Mouse (Mus musculus) gastrocnemius, adult 8-10 months (tissue): ENCODE results near the gene Abcb7. TPM values are rescaled to one million over a fixed set of nuclear protein-coding genes. Genes with fewer than 3 reads are reported as not detected.
A peak's percentile ranks its signal among the peaks of the same experiment; 100 is the strongest.
"Not testable (repeated sequence)": the region's sequence is repeated elsewhere in the genome, so short reads cannot be mapped to it uniquely, and the experiment has no call there.

Experiments
- DNase-seq, 2 experiments: peaks; one replicate each; pipeline ENCODE4 v3.0.0; 2022; ENCODE audit warnings: low spot score in 2 of 2
- total RNA-seq, 4 experiments: library from RNA; stranded (reverse); gene quantifications; 2 replicates each; pipeline ENCODE4 v1.2.4; 2022

Gene Abcb7
- total RNA-seq = 10 to 100 TPM; 35.2 to 42.8 (median 41.4) TPM

DNA sequence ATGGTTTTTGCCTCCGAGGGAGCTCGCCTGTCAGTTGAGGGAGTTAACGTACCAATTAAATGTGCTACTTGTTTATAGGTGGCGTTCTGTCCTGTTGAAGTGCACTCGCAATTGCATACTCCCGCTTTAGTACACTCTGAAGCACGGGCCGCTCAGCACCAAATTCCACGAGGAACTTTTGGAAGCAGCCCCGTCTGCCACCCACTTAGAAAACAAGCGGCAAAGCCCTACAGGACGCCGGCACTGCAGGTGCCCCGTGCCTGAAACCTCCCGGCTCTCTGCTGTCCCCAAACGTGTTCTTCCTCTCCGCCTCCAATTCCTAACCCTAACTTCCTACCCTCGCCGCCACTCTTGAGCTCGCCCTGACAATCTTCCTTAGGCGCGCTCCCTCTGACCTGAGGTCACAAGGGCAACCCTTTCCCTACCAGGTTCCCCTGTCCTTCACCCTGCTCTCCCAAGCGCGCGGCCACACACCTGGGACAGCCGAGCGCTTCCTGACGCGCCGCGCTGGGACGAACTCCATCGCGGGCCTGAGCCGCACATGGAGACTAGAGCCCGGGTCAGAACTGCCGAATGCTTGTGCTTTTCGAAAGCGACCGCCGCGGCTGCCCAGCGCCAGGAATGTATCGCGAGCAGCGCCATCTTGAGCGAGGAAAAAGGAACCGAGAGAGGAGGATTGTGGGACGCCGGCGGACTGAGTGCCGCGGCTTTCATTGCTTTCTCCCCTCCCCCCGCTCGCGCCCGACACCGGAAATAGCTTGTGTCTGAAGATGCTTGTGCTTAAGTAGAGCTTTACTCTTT lies at the start of gene Abcb7:
Gene Abcb7, minus strand, starts transcription at position 674 of the 801 bp plus-strand sequence.
- DNase-seq = peak; percentile 64 to 72

DNA sequence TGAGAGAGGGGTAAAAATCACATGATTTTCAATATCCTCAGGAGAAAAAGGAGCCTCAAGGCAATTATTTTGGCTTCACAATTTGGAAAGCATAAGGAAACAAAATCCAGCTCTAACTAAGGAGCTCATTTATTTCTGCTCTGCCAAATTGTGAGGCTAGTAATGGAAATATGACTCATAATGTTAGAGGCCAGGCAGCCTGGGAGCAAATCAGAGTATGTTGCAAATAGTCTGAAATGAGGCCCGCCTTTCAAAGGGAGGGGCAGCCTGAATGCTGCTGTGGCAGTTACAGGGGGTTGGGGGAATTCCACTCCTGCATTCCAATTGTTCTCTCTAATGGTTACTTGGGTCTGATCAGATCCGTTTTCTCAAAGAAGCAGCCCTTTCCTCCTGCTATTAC lies 48.1 kb upstream of the Abcb7 start:
- DNase-seq = peak in 1 of 2 experiments; percentile 4

- no peak for DNase-seq
These were observed 38.8 kb upstream of the Abcb7 start for GRCm38 (mm10) chrX:104452433-104452832.

DNA sequence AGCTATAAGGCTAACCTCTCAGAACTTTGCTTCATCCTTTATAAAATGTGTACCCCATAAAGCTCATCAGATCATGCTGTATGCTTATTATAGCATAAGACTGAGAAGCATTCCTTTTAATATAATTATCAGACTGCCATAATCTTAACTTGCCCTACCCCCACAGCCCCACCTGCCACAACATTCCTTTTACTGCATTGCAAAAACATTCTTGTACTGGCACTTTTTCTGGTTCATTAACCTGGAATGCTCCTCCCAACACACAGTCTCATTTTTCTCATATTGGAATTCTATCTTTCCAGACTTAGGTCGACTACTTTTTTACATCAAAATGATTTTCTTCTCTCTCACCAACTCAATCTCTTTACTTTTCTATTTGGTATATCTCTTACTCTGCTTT lies 19.8 kb upstream of the Abcb7 start:
- no peak for DNase-seq

GRCm38 (mm10) chrX:104428108-104428507 lies 14.5 kb upstream of the Abcb7 start:
- DNase-seq = no peak

- DNase-seq = no peak
These were observed 339 bp upstream of the Abcb7 start for GRCm38 (mm10) chrX:104413995-104414394.

DNA sequence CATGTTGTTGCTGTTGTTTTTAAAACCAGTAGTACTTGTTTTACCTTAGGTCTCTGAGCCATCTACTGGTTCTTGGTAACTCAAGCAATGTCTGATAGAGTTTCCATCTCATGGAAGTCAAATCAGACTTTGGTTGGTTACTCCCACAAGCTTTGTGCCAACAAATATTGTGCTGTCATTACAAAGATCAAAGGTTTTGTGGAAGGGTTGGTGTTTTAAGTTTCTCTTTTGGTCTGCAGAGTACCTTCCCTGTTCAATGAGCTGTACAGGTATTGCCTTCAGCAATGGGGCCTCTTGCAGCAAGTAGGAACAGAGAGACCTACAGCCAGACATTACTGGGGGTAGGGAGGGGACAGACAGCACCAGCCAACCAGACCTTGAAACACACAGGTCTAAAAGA lies 5.5 kb downstream of the Abcb7 start:
- DNase-seq = no peak

DNA sequence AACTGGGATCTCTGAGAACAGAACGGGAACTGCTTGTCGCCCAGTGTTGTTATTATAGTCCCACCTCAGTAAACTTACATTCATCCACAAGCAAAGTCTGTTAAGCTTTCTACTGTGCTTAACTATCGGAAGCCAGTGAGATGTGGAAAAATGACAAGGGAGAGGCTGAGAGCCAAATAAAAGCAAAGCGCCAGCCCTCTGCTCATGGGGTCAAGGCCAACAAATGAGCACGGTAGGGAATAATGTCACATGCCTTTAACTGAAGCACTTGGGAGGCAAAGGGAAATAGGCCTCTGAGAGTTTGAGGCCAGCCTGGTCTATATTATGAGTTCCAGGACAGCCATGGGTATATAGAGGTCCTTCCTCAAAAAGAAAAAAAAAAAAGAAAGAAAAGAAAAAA lies 11.2 kb downstream of the Abcb7 start:
- no peak for DNase-seq

DNA sequence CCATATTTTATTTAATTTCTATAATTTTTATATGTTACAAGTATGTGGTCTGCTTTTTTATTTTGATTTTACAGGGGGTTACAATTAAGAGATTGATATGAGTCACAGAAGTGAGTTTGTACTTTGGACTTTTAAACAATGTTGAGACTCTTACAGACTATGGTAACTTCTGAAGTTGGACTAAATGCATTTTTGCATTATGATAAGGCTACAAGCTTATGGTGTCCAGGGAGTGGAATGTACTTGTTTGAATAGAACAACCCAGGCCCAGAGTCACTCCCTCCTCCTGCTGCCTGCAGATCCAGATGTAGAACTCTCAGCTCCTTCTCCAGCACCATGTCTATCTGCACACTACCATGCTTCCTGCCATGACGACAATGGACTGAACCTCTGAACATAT lies 12.5 kb downstream of the Abcb7 start:
- no peak for DNase-seq

DNA sequence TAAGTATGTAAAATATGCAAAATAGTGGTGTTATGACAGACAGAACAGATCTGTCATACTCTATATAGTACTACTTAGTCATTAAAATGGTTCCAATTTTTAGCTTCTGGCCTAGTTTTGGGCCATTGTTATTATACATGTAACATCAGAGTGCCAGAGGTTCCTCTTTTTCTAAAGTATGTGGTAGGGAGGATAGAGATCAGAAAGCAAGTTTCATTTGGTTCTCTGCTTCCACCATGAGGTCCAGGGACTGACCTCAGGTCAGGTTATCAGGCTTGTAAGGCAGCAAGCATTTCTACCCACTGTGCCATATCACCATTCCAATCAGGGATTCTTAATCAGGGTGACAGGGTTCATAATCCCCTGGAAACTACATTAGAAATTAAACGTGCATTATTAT lies 16.1 kb downstream of the Abcb7 start:
- no peak for DNase-seq

- no peak for DNase-seq
These were observed 54.0 kb downstream of the Abcb7 start for GRCm38 (mm10) chrX:104359686-104360085.

GRCm38 (mm10) chrX:104355842-104356241 lies 57.8 kb downstream of the Abcb7 start:
- DNase-seq = no peak

- DNase-seq = not testable (repeated sequence)
These were observed 65.5 kb downstream of the Abcb7 start for GRCm38 (mm10) chrX:104348146-104348545.

DNA sequence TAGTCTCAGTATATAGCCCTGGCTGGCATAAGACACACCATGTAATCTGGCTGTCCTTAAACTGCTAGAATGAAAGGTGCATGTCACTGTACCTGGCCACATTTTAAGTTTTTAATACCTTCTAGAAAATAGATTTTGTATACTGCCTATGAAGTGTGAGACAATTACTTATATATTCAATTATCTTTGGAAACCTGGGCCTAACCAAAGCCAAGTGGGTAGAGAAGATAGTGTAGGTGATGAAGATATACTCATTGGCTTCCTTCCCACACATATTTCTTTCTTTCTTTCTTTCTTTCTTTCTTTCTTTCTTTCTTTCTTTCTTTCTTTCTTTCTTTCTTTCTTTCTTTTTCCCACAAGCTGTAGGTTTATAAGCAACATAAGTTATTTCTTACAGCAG lies 121.9 kb downstream of the Abcb7 start:
- DNase-seq = no peak

GRCm38 (mm10) chrX:104279828-104280227 lies 133.8 kb downstream of the Abcb7 start:
- DNase-seq = no peak

DNA sequence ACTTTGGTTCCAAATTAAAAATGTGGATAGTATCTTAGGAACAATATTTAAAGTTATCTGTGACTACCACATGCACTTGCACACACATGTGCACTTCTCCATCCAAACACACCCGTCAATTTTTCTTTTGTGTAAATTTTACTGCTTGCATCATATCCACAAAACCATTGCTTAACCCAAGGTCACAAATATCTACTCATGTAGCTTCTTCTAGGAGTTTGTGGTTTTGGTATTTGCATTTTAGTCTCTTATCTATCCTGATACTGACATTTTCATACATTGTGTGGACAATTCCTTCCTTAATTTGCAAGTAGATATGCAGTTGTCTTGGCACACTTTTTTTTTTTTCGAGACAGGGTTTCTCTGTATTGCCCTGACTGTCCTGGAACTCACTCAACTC lies 149.3 kb downstream of the Abcb7 start:
- no peak for DNase-seq

DNA sequence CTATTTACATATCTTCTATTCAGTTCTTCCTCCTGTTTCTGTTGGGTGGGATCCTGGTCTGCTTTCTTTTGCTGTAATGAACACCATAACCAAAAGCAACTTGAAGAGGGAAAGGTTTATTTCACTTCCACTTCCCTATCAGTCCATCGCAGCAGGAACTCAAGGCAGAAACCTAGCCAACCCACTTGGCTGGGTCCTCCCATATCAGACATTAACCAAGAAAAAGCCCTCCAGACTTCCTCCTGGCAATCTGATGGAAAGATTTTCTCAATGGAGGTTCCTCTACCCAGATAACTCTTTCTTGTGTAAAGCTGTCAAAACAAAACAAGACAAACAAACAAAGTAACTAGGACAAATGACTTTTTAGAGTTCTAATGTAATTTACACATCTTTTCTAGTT lies 151.2 kb downstream of the Abcb7 start:
- no peak for DNase-seq

DNA sequence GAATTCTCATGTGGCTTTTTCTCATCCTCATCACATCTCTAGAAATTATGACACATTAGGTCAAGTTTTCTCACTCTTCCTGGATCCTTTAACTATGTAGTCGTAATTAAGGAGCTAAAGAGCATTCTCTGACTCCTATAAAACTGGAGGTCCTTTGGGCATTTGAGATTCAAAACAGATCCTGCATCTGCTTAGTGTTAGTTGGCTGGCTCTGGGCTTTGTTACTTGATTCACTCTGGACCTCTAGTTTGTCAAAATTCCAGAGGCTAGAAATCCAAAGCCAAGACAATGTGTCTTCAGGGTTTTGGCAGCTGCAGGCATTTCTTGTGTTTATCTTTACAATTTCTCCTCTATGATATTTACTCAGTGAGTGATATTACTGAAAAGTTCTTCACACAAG lies 157.1 kb downstream of the Abcb7 start:
- no peak for DNase-seq

Other genes starting within 250 kb of the Abcb7 start
- gene Nexmif, start 212.7 kb downstream of the Abcb7 start, total RNA-seq = under 1 TPM in 2 of 4 experiments, not detected in 2; 0.02 to 0.07 TPM
- gene Uprt, start 69.0 kb upstream of the Abcb7 start, total RNA-seq = 10 to 100 TPM; 10.8 to 12.5 (median 11.7) TPM